ENCODE assay signal across 8 mouse cellular contexts in genomic region chr7:78766019-78766683, GRCm38 (mm10). TPM values are rescaled to one million over a fixed set of nuclear protein-coding genes. Genes with fewer than 3 reads are reported as not detected.
DNase-seq lines count a peak whose midpoint lies in the region; ATAC-seq and TF ChIP-seq lines count a peak whose summit lies in the region.

No protein-coding gene starts in this region.

- H3K4me1 ChIP-seq in midbrain, embryonic 10.5 days: no peaks in the 10 kb centered on the region; the same call in 1 of the 2 replicates

- H3K4me3 ChIP-seq in left cerebral cortex, adult 2 months: peak overlapping the region; percentile 13; the same call in 1 of the 2 replicates
- H3K4me3 ChIP-seq in midbrain, embryonic 10.5 days: no peak overlapping the region

- WGBS in midbrain, embryonic 10.5 days: 25% methylated on average over 18 of the region's 18 CpGs

- ATAC-seq in Patski: peak; percentile 60

- H3K36me3 ChIP-seq in midbrain, embryonic 10.5 days: no peaks in the 10 kb centered on the region

- intact Hi-C loops in left cerebral cortex, adult 2 months (cut with DNase I): loop anchor here (1.0 to 2.0 kb wide), 2 partner anchors 169 to 197 kb away; no protein-coding TSS in a partner anchor

- in situ Hi-C loops in Patski (cut with MboI; ENCODE audit: low pct_unique_long_range_greater_than_20kb): loop anchor here (10.0 to 25.0 kb wide), 3 partner anchors 111 to 704 kb away; no protein-coding TSS in a partner anchor

- no peak for DNase-seq in Patski (ENCODE audit: low read depth, low spot score)
- DNase-seq in cerebellum, adult 9-10 months: peak; percentile 93
- peak; percentile 82 to 90 for DNase-seq in frontal cortex, postnatal 14 days (ENCODE audit: low spot score in 2 of 2)
- DNase-seq in hindlimb bud, embryonic 11.5 days (ENCODE audit: extremely low spot score, low read depth, low spot score): peak; percentile 66
- DNase-seq in left cerebral cortex, adult 2 months (ENCODE audit: extremely low spot score in 1 of 2, low spot score in 2 of 2): peak; percentile 89 to 94
- DNase-seq in midbrain, embryonic 10.5 days (ENCODE audit: low spot score): peak; percentile 85
- DNase-seq in skeletal muscle tissue, adult 2 months (ENCODE audit: low read depth, low spot score): peak; percentile 24
- peak; percentile 61 for DNase-seq in yolk sac, embryonic 10.5 days (ENCODE audit: low spot score)

- H3K27me3 ChIP-seq in Patski: no peaks in the 10 kb centered on the region
- H3K27me3 ChIP-seq in midbrain, embryonic 10.5 days (ENCODE audit: low read depth, poor library complexity, severe bottlenecking): peaks cover 10% of the 10 kb centered on the region

- no peaks in the 10 kb centered on the region for H3K9me3 ChIP-seq in midbrain, embryonic 10.5 days (replicated peaks)

- CTCF ChIA-PET in Patski (lab: Charles Lee): interaction anchor here (0.6 to 4.1 kb wide), 13 partner anchors 9 to 958 kb away, joined by 3 to 33 read pairs (median 6); no protein-coding TSS in a partner anchor

- POLR2A ChIA-PET in Patski (lab: Charles Lee): no interaction called here

- no peak overlapping the region for H3K27ac ChIP-seq in left cerebral cortex, adult 2 months
- H3K27ac ChIP-seq in midbrain, embryonic 10.5 days (replicated peaks): no peak overlapping the region

- peak; percentile 91 for TF ChIP-seq CTCF in Patski (IDR thresholded peaks at IDR 0.05)
- TF ChIP-seq CTCF in left cerebral cortex, adult 2 months (IDR thresholded peaks at IDR 0.05): peak; percentile 92

RNA-seq across cellular contexts. Expression of gene Mrps11, which starts 16.8 kb away (rescaled TPM):
- polyA plus RNA-seq in Patski (2021): 105 TPM
- total RNA-seq in left cerebral cortex, adult 2 months (2021): 10 to 100 TPM; 34.6 to 42.3 TPM
- polyA plus RNA-seq in midbrain, embryonic 10.5 days (2016; fragmentation: Nextera tagmentation; extraction: Ambion mirVana): 91.4 and 97.8 TPM in 2 replicates

RNA-seq across cellular contexts. Expression of gene Mrpl46, which starts 17.2 kb away (rescaled TPM):
- polyA plus RNA-seq in Patski (2021): 66.1 TPM
- 10 to 100 TPM; 30.2 to 37.1 TPM for total RNA-seq in left cerebral cortex, adult 2 months (2021)
- 75.5 and 87.7 TPM in 2 replicates for polyA plus RNA-seq in midbrain, embryonic 10.5 days (2016; fragmentation: Nextera tagmentation; extraction: Ambion mirVana)

RNA-seq across cellular contexts. Expression of gene Ntrk3, which starts 28.3 kb away (rescaled TPM):
- 13.7 TPM for polyA plus RNA-seq in Patski (2021)
- total RNA-seq in left cerebral cortex, adult 2 months (2021): 100 to 1,000 TPM; 173 to 179 TPM
- 2.1 and 2.7 TPM in 2 replicates for polyA plus RNA-seq in midbrain, embryonic 10.5 days (2016; fragmentation: Nextera tagmentation; extraction: Ambion mirVana)
